Mouse (Mus musculus): ENCODE data around the gene Sox5.

DNA sequence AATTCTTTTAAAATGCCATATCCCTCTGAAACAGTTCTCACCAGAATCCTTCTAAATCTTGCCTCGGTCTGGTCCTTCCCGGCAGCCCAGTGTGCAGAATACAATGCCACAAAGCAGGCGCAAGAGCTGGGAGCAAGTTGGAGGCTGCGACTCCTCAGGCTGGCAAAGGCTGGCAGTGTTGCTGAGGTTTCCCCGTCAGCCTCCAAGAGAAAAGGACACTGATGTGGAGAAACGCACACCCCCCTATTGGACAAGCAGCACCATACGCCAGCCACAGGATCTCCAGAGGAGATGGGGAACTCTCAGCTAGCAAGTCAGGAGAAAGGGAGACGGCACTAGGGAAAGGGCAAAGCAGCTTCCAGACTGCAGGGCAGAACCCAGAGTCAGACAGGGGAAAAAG lies 577.8 kb downstream of the Sox5 start:
- TF ChIP-seq POLR2A (IDR thresholded peaks at IDR 0.05; ENCODE audit: low read depth, low read length) (no peak), CTCF (conservative IDR thresholded peaks at IDR 0.05 in 1 of 2, IDR thresholded peaks at IDR 0.05 in 1 of 2; ENCODE audit: low read depth in 2 of 2, low read length in 2 of 2) (no peak), ZC3H11A (IDR thresholded peaks at IDR 0.05; ENCODE audit: low read depth, low read length) (no peak), BHLHE40 (IDR thresholded peaks at IDR 0.05; ENCODE audit: low read depth, low read length) (no peak), TCF12 (IDR thresholded peaks at IDR 0.05; ENCODE audit: low read depth, low read length) (no peak), MXI1 (IDR thresholded peaks at IDR 0.05; ENCODE audit: low read depth, low read length) (no peak), ZMIZ1 (IDR thresholded peaks at IDR 0.05; ENCODE audit: low read depth, low read length) (no peak), CHD2 (IDR thresholded peaks at IDR 0.05; ENCODE audit: low read length) (no peak), MYC (IDR thresholded peaks at IDR 0.05; ENCODE audit: low read depth, low read length) (no peak), MAZ (IDR thresholded peaks at IDR 0.05; ENCODE audit: low read depth, low read length) (no peak)

All from CH12.LX (cell line).